Mouse (Mus musculus): Measurements from ENCODE around the gene Poc1b.
"Not testable (repeated sequence)": the region's sequence is repeated elsewhere in the genome, so short reads cannot be mapped to it uniquely, and the experiment has no call there.

Gene Poc1b

GRCm38 (mm10) chr10:99156808-99157207 lies 50.0 kb downstream of the Poc1b start:
- no peak for DNase-seq (ENCODE audit: low read depth, low spot score)

DNA sequence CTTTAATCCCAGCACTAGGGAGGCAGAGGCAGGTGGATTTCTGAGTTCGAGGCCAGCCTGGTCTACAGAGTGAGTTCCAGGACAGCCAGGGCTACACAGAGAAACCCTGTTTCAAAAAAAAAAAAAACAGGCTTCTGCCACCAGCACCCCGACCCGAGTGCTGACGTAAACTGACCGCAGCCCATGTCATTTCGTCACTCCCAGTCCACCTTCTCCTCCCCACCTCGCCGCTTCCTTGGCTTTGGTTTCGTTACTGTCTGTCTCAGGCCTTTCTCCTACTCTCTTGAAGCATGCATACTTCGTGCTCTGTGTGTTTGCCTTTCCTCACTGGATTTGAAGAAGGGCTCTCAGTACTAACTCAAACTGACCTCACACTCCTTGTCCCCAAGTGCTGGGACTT lies 50.9 kb downstream of the Poc1b start:
- DNase-seq (ENCODE audit: low read depth, low spot score): not testable (repeated sequence)

- peak; percentile 58 for DNase-seq (ENCODE audit: low read depth, low spot score)
These were observed 55.2 kb downstream of the Poc1b start for GRCm38 (mm10) chr10:99161987-99162582.

DNA sequence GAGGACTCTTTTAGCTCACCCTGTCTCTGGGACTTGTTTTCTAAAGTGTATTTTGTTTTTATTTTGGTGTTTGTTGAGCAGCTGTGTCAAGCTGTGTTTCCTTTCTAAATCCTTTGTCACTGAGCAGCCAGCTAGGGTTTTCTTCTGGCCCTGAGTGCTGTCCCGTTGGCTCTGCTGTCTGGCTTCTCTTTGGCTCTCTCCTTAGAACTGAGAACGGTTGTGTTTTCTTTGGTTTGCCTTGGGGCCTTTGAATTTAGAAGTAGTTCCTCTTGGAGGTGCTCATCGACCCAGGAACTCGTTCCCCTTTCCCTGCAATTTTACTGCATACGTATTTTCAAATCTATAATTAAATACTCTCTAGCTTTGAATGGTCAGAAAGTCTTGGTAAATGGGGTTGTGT lies 56.2 kb downstream of the Poc1b start:
- no peak for DNase-seq (ENCODE audit: low read depth, low spot score)

DNA sequence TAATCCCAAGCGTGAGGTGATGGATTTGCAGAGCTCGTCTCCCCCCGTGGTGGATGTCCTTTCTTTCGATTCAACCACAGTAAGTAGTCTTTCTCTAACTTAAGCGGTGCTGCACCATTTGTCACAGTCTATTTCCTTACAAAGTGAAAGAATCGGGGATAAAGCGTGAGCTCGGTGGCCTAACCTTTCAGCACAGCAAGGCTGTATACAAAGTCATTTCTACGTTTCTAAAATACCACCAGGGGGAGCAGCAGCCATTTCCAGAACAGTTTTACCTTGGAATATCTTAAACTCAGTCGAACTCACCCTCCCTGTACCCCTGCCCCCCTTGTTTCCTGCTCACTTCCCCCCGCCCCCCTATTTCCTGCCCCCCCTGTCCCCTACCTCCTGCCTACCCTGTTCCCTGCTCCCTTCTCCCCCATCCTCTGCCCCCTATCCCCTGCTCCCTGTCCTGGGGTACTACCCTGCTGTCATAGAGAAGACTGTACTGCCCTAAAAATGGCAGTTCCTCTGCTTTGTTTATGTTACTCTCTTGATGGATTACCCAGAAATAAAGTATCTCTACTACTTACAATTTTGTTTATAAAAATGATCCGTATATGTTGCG lies 58.1 kb downstream of the Poc1b start:
- DNase-seq (ENCODE audit: low read depth, low spot score): peak; percentile 54

DNA sequence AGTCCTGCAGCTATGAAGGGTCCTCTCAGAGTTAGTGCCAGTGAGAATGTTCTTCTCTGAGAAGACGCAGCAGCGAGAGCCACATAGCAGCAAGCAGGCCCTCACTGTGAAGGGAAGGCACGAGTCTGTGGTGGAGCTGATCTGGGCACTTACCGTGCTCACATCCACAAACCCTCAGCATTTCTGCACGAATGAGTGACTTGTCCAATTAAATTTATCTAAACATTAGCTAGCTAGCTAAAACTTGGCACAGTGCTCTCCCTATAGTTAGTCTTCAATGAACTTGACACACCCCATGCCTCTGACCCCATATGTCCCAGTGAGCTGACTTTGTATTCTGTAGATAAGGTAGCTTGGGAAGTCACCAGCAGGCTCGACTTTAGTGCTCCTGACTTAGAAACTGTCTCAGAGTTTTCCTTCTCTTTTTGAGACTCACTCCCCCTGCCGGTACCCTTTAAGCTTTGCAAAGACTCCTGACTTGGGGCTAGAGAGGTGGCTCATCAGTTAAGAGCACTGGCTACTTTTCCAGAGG lies 59.0 kb downstream of the Poc1b start:
- no peak for DNase-seq (ENCODE audit: low read depth, low spot score)

- DNase-seq (ENCODE audit: low read depth, low spot score): no peak
These were observed 59.6 kb downstream of the Poc1b start for GRCm38 (mm10) chr10:99166392-99166791.

DNA sequence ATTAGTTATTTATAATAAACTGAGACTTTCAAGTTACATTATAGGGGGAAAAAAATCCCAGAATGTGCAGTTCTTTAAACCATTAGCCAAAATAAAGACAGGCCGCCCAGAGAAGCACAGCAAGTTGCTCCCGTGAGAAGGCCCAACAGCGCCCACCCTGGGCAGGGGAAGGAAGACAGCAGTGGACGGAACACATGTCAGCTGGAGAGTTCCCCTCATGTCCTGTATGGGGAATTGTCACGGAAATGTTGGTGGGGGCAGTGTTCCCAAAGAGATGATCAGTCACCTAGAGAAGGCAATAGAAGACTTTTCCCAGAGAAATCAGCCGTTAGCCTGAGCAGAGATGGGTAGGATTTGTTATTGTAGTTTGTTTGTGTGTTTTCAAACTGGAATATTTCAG lies 61.6 kb downstream of the Poc1b start:
- DNase-seq (ENCODE audit: low read depth, low spot score): no peak

DNA sequence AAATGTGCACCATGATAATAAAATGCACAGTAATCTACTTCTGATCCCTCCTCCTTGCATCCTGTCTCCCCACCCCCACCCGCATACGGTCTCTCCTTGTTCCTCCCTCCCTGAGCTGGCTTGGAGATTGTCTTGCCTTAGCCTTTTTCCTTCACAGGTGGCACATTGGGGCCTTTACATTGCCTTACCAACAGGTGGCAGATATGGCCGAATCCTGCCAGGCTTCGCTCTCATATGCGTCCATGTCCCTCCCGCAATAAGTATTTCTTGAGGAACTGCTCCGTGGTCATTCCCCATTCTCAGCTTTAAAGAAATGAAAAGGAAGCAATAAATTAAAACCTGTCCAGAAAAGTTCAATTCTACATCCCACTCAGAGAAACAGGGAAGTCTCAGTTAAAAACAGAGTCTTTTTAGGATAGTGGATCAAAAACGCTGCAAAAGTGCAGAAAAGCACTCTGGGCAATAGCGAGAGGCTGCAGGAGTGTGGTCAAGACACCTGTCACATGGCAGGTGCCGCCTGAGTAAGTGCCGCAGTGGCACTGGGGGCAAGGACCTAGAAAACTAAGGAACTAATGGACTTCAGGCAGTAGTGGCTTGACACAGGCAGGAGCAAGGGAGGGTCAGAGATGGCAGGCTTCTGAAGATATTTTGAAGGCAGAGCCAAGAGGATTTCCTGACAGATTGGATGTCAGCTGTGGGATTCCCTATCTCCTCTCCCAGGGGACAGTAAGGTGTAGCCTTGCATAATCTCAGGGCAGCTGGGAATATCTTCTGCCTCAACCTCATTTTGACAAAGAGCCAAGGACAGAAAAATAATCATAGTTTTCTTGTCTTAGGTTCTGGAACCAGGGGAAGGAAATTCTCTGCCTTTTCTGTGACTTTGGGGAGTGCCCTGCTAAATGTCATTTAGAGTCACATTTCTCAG lies 62.3 kb downstream of the Poc1b start:
- DNase-seq (ENCODE audit: low read depth, low spot score): no peak

- no peak for DNase-seq (ENCODE audit: low read depth, low spot score)
These were observed 62.9 kb downstream of the Poc1b start for GRCm38 (mm10) chr10:99169765-99170129.

- peak; percentile 51 for DNase-seq (ENCODE audit: low read depth, low spot score)
These were observed 65.2 kb downstream of the Poc1b start for GRCm38 (mm10) chr10:99171961-99172497.

DNA sequence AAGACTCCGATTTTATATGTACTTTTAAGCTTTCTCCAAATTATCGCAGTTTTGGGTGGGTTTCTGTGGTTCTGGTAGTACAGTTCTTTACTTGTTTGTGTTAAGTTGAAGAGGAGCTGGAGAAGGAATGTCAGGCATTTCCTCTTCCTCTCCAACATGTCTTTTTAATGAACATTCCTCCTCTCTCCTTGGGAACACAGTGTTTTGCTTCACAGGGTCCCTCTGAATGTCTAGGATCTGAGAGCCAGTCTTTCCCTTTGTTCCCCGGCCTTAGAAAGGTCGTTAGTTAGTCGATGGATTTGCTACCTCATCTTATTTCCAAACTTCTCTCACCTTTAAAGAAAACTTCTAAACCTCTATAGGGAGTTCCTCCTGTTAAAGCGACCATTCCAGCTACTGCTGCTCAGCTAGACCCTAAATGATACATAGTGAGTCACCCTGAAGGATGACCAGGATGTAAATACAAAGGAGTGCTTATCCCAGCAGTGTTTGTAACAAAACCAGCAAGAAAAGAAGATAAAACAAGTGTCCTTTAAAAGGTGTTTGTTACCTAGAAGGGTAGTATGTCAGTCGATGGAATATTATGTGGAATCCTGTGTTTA lies 66.2 kb downstream of the Poc1b start:
- DNase-seq (ENCODE audit: low read depth, low spot score): no peak

GRCm38 (mm10) chr10:99176911-99177310 lies 70.1 kb downstream of the Poc1b start:
- no peak for DNase-seq (ENCODE audit: low read depth, low spot score)

DNA sequence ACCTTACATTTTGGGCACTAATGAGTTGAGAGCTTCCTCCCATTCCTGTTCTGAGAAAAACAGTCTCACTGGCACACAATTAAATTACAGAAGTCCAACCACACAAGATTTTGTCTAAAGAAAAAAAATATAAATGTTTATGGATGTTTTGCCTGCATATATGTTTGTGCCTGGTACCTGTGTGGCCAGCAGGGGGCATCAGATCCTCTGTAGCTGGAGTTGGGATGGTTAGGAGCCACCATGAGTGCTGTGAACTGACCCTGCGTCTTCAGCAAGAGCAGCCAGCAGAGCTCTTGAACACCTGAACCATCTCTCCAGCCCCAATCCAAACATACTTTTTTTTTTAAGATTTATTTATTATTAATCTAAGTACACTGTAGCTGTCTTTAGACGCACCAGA lies 71.3 kb downstream of the Poc1b start:
- DNase-seq (ENCODE audit: low read depth, low spot score): no peak

DNA sequence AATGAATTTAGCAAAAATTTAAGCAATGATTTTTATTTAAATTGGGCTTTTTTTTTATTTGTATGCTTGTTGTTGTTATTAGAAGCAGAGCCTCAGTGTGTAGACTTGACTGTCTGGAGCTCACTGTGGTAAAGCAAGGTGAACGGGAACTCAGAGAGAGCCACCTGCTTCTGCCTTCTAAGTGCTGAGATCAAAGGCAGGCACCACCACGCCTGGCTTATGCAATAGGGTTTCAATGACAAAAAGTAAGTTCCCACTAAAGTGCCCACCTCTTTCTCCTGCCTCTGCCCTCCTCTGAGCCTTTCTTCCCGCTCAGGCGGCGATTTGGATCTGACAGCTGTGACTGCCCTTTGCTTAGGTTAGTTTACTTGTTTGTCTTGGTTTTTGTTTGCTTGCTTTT lies 72.3 kb downstream of the Poc1b start:
- DNase-seq (ENCODE audit: low read depth, low spot score): no peak

GRCm38 (mm10) chr10:99179566-99179965 lies 72.7 kb downstream of the Poc1b start:
- DNase-seq (ENCODE audit: low read depth, low spot score): no peak

DNA sequence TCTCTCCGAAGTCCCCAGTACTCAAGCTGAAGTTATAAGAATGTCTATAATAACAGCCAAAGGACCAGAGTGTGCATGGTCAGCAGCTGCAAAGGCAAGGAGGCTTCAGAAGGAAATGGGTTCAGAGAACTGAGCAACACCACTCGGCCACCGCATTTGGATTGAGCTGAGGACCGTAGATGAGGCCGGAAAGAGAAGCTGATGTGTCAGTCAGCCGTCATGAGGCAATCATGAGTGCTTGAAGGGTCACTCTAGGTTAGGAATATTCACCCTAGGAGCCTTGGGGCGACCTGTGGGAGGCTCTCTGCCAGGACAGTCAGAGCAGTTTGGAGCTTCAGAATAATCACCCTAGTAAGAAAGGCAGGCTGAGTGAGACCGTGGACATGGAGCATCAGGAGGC lies 74.7 kb downstream of the Poc1b start:
- no peak for DNase-seq (ENCODE audit: low read depth, low spot score)

GRCm38 (mm10) chr10:99182107-99182506 lies 75.3 kb downstream of the Poc1b start:
- no peak for DNase-seq (ENCODE audit: low read depth, low spot score)

DNA sequence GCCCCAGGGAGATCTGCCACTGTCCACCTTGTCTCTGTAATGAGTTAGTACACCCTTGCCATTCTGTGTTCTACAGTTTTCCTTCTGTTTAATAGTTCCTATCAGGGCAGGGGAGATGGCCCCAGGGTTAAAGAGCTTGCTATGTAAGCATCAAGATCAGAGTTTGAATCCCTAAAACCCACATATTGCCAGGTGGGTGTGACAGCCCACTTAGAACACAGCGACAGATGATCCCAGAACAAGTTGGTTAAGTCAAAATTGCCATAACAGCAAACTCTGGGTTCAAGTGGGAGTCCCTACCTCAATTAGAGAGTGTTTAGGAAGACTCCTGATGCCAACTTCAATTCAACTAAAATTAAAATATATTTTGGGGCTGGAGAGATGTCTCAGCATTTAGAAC lies 81.3 kb downstream of the Poc1b start:
- no peak for DNase-seq (ENCODE audit: low read depth, low spot score)

- no peak for DNase-seq (ENCODE audit: low read depth, low spot score)
These were observed 82.1 kb downstream of the Poc1b start for GRCm38 (mm10) chr10:99188656-99189603.

DNA sequence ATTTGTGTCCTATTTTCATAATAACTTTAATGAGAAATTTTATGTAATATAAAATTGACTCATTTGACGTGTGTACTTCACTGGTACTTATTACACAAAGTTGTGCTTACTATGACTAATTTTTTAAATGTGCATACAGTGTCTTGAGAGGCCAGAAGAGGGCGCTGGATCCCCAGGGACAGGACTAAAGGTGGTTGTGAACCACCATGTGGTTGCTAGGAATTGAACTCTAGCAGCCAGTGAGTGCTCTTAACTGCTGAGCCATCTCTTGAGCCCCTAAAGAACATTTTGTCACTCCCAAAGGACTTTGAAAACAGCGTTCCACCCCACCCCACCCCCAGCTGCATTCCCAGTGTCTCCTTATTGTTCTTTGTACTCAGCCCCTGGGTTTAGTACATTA lies 84.0 kb downstream of the Poc1b start:
- no peak for DNase-seq (ENCODE audit: low read depth, low spot score)
